Mouse (Mus musculus) right cerebral cortex, adult 18-20 months (tissue): ENCODE measurements around the gene 2310057N15Rik.
"Not testable (repeated sequence)": the region's sequence is repeated elsewhere in the genome, so short reads cannot be mapped to it uniquely, and the experiment has no call there.

Source experiments
- DNase-seq: peaks from one replicate; pipeline ENCODE4 v3.0.0; 2022; ENCODE audit warnings: mixed read lengths

Gene 2310057N15Rik

GRCm38 (mm10) chr16:88774106-88774505 is at the start of gene 2310057N15Rik:
Gene 2310057N15Rik (minus strand): TSS chr16:88774206.
- DNase-seq: no peak

DNA sequence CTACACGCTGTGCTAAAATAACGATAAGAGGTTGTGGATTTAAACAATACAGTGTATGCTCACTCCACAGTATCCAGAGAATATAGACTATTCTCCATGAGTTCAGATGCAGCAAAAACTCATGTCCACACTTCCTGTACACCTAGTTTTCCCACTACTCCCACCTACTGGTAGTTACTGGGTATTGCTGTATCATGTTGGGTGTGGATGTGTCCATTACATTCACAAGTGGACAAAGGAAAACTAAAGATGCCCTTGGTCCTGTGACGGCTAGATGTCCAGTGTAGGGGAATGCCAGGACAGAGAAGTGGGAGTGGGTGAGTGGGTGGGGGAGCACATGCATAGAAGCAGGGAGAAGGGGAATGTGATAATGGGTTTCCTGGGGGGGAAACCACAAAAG is 49.7 kb upstream of the 2310057N15Rik start:
- DNase-seq: no peak

DNA sequence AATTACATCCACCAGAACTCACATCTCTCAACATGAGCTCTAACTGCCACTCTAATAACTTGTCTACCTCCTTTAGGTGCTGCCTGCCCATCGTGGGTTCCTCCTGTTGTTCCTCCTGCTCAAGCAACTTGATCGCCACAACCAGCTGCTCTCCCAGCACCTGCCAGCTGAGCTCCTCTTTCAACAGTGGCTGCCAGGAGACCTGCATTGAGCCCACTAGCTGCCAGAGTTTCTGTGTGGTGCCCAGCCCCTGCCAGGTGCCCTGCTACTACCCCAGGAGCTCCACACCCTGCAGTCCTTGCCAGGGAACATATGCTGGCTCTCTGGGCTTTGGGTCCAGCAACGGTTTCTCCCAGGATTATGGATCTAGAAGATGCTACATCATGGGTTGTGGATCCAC is 46.1 kb upstream of the 2310057N15Rik start, which contains the start of gene Krtap15:
Gene Krtap15 (plus strand): TSS at position 150 of the 400 bp plus-strand sequence.
- DNase-seq: no peak

- DNase-seq: no peak
These were observed 37.8 kb upstream of the 2310057N15Rik start, which contains the start of gene Gm20741 for GRCm38 (mm10) chr16:88811827-88812226. Gene Gm20741 (minus strand): TSS chr16:88812220.

DNA sequence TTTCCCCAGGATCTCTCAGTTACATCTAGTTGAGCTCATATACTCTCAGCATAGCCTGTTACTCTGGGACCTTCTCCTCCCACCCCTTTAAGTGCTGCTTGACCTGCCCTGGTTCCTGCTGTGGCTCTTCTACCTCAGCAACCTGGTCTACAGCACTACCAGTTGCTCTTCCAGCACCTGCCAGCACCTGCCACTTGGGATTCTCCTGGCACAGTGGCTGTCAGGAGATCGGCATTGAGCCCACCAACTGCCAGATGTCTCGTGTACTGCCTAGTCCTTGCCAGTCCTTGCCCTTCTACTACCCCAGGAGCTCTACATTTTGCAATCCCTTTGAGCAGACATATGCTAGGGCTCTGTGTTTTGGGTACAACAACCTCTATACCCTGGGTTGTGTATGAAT is 12.8 kb upstream of the 2310057N15Rik start:
- DNase-seq: no peak

DNA sequence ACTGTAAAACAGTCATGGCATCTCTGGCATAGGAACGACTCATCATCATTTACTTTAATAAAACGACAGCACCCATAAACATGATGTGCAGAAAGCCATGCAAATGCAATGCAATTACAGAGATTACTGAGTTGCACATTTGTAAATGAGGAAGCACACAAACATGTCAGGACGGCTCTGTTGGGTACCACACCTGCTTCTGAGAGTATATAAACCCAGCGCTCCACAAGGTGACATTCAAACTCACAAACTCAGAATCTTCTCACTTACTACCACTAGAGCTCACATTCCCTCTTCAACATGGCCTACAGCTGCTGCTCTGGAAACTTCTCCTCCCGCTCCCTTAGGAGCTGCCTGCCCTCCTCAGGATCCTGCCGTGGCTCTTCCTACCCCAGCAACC is 3.6 kb upstream of the 2310057N15Rik start, which contains the start of gene Gm5965:
Gene Gm5965 (plus strand): TSS at position 301 of the 400 bp plus-strand sequence.
- no peak for DNase-seq

DNA sequence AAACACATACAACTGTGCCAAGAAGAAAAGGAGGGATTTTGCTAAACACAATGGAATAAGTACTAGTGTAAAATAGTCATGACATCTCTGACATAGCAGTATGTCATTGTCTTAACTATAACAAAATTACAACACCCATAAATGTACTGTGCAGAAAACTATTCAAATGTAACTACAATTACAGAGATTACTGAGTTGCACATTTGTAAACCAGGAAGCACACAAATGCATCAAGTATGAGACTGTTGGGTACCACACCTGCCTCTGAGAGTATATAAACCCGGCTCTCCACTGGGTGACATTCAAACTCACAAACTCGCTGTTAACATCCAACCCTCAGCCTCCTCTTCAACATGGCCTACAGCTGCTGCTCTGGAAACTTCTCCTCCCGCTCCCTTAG is 15.5 kb downstream of the 2310057N15Rik start, which contains the start of gene 2310034C09Rik:
Gene 2310034C09Rik (plus strand): TSS at position 301 of the 400 bp plus-strand sequence.
- not testable (repeated sequence) for DNase-seq

GRCm38 (mm10) chr16:88751535-88751934 is 22.5 kb downstream of the 2310057N15Rik start, which contains the start of gene Krtap13:
Gene Krtap13 (minus strand): TSS chr16:88751635.
- DNase-seq: not testable (repeated sequence)

DNA sequence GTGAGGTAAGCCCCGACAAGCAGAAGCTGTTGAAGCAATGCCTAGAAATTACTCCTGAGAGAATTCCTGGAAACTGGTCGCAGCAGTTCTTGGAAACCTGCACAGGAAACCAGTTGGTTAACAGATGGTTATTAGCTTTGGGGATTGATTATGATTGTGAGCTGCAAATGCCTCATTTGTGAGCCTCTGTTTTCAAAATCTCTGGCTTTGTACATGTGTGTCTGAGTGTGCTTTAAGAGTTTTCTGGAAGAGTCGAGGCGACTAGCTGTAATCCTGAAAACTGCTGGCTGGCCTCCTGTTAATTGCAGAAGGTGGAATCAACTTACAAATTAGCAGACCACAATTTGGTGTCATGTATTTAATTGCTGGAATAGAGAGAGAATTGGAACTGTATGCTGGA is 26.1 kb downstream of the 2310057N15Rik start:
- DNase-seq: no peak

GRCm38 (mm10) chr16:88744750-88745340 is 29.2 kb downstream of the 2310057N15Rik start:
- no peak for DNase-seq

DNA sequence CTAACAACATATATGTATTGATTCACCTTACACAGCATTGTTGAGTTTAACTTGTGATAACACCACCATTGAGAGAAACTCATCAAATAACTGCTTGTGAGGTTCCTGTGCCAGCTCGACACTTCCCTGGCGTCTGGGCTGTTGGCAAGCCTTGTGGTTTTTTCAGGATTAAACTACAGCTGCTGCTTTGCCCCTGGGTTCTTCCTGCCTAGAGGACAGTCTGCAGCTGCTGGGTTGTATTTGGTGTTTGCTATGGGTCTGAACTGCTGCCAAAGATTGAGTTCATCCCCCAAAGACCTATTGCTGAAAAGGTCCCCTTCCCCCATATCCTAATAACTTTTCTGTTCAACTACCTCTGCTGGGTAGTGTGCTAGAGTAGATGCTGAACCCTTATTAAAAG is 38.6 kb downstream of the 2310057N15Rik start:
- no peak for DNase-seq

DNA sequence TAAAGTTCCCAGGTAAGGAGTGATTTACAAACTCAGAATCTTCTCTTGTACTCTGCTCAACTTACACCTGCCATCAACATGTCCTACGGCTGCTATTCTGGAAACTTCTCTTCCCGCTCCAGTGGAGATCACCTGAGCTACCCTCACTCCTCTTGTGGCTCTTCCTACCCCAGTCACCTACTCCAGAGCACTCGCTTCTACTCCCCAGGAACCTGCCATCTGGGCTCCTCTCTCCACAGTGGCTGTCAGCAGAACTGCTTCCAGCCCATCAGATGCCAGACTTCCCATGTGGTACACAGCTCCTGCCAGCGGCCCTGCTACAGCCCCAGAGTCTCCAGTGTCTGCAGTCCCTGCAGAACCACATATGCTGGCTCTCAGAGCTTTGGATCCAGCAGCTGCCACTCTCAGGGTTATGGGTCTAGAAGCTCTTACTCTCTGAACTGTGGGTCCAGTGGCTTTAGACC is 45.2 kb downstream of the 2310057N15Rik start, which contains the start of gene Krtap13-1:
Gene Krtap13-1 (plus strand): TSS at position 51 of the 464 bp plus-strand sequence.
- DNase-seq: no peak
